Mouse (Mus musculus) adrenal gland, postnatal 10 days (tissue): ENCODE results near the gene Olfr128. TPM values are rescaled to one million over a fixed set of nuclear protein-coding genes. Genes with fewer than 3 reads are reported as not detected.
"Not testable (repeated sequence)": the region's sequence is repeated elsewhere in the genome, so short reads cannot be mapped to it uniquely, and the experiment has no call there.

Experiments
- DNase-seq: peaks from one replicate; pipeline ENCODE4 v3.0.0; 2021; ENCODE audit warnings: mixed read lengths
- long read RNA-seq, 2 experiments: library from polyadenylated mRNA; stranded (forward); transcript quantifications; one replicate each; pipeline ENCODE4 v2.0.0; 2021
- total RNA-seq, 2 experiments: library from RNA; stranded (reverse); gene quantifications; 2 replicates each; pipeline ENCODE4 v1.2.3; 2021

Gene Olfr128
- not detected for total RNA-seq
- long read RNA-seq, experiment 1, result 0 reads
- long read RNA-seq, experiment 2, result 0 reads

- DNase-seq, result no peak
Observed at GRCm38 (mm10) chr17:37920248-37920647, at the start of gene Olfr128. TSS of gene Olfr128 (plus strand) at chr17:37920548.

DNA sequence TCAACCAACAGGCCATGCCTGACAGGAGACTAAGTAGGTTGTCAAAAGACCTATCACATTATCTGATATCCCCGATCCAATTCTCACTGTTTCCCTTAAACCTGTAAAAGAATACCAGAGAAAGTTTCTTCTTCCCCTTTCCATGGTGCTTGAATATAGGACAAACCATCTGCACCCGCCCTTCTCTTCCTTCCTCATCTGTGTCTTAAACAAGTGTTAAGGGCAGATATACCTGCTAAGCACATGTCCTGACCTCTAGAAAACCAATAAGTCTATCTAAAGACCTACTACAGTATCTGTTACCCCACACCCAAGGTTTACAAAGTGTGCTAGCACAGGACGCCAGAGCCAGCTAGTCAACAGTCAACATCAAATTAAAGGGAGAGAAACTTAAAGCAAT, 46.5 kb upstream of the Olfr128 start:
- no peak for DNase-seq

- DNase-seq, result no peak
Observed at GRCm38 (mm10) chr17:37900137-37900536, 20.2 kb upstream of the Olfr128 start, which contains the start of gene Olfr127. TSS of gene Olfr127 (plus strand) at chr17:37900437.

DNA sequence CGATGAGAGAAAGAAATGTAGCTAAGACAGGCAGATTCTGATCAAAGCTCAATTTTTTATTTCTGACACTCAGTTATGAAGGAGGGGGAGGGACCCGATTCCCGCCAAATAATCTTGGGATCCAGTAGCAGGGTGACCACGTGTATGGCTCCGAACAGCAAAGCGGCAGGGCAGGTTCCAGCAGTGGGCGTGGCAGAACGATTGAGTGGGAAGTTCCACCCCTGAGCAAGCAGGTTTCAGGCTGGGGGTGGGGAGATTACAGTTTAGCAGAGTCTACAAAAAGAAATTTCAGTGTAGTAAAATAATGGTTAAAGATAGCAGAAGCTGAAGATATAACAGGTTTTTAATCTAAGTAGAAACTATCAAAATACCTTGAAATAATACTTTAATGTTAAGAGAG, 13.5 kb upstream of the Olfr128 start:
- DNase-seq, result not testable (repeated sequence)

- no peak for DNase-seq
Observed at GRCm38 (mm10) chr17:37952979-37953378, 32.6 kb downstream of the Olfr128 start, which contains the start of gene Olfr761. TSS of gene Olfr761 (minus strand) at chr17:37953079.

DNA sequence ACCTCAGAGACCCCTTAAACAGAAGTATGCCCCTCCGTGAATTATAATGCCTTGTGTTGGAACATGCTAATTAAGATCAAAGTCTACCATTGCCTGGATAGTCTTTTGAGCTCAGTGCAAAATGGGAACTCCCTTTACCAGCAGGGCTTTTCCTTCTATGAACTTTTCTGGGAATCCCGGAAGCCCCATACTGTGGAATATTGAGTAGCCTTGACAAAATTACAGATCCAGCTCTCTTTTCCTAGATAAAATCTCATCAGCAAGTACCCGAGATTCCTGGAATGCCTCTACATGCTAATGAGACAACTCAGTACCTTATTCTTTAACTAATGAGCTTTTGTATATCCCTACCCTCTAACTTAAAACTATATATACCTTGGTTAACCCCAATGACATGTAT, 53.2 kb downstream of the Olfr128 start:
- DNase-seq, result no peak

Other genes starting within 250 kb of the Olfr128 start
- not detected for gene Olfr119, start 224.0 kb upstream of the Olfr128 start, total RNA-seq
- gene Olfr120, start 198.7 kb upstream of the Olfr128 start, total RNA-seq, result not detected
- not detected for gene Olfr121, start 171.7 kb upstream of the Olfr128 start, total RNA-seq
- gene Olfr122, start 151.9 kb upstream of the Olfr128 start, total RNA-seq, result not detected
- not detected for gene Olfr123, start 127.0 kb upstream of the Olfr128 start, total RNA-seq
- gene Olfr124, start 120.7 kb upstream of the Olfr128 start, total RNA-seq, result not detected
- not detected for gene Olfr125, start 87.6 kb upstream of the Olfr128 start, total RNA-seq
- not detected for gene Olfr126, start 73.1 kb upstream of the Olfr128 start, total RNA-seq
- not detected for gene Olfr127, start 20.1 kb upstream of the Olfr128 start, total RNA-seq
- gene Olfr761, start 32.5 kb downstream of the Olfr128 start, total RNA-seq, result not detected
- not detected for gene Olfr129, start 139.5 kb downstream of the Olfr128 start, total RNA-seq
- gene Olfr130, start 143.4 kb downstream of the Olfr128 start, total RNA-seq, result not detected
- gene Olfr131, start 168.1 kb downstream of the Olfr128 start, total RNA-seq, result not detected
- not detected for gene Olfr132, start 214.0 kb downstream of the Olfr128 start, total RNA-seq
- gene Olfr133, start 224.7 kb downstream of the Olfr128 start, total RNA-seq, result not detected